Mouse (Mus musculus) inflammation-experienced regulatory T-cells, adult 6 months (primary cell): ENCODE results near the gene Fbxo39. TPM values are rescaled to one million over a fixed set of nuclear protein-coding genes. Genes with fewer than 3 reads are reported as not detected.
A peak's percentile ranks its signal among the peaks of the same experiment; 100 is the strongest.

Source experiments
- ATAC-seq: one replicate; pipeline ENCODE4 v1.8.0; 2017
- polyA plus RNA-seq, 3 experiments: library from polyadenylated mRNA; unstranded; fragments of 100-300 nt; shearing (Covaris generic); gene quantifications; one replicate each; pipeline ENCODE4 v1.2.1; 2017

Gene Fbxo39
- not detected for polyA plus RNA-seq

- ATAC-seq = no peak
Observed at GRCm38 (mm10) chr11:72314151-72314895, at the start of gene Fbxo39. Gene Fbxo39, plus strand, starts transcription at chr11:72314444.

DNA sequence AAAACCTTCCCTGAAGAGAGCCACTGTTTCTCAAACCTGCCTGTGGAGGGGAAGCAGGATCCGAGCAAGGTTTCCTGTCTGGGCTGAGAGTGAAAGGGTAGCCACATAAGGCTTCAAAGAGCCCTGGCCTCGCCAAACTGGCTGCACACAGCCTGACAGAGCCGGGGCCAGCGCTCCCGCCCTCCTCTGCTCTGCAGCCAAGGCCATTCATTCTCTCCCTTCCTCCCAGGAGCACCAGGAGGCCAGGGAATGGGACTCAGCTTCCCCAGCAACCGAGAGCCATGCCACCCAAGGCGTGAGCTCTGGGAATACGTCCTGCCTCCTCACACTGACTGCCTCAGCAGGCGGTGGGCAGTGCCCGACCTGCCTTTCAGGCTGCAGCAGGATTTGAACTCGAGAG lies 48.8 kb upstream of the Fbxo39 start:
- no peak for ATAC-seq

GRCm38 (mm10) chr11:72266207-72266959 lies 47.9 kb upstream of the Fbxo39 start:
- ATAC-seq = no peak

DNA sequence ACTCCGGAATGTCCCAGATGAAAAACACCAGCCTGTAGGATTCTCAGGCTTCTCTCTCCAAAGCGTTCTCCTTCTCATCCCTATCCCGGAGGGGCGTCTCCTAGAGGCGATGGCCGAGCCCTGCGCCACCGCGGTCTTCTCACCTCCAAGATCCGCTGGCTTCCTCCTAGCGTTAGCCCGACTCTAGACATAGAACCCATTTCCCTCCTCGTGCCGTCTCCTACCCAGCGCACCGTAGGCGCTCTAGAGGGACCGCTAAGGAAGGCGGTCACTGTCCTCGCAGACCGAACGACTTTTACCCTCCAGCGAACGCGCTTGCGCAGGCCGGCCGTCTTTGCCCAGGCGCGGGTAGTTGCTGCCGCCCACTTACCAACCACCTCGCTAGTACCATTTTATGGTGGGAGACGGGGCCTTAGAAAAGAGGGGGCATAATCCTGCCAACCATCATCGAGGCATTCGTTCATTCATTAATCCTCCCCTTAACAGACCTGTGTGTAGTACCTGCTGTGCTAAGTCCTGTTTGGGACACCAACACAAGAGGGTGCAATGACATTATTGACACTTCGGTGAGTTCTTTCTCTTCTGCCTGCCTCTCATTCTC lies 47.2 kb upstream of the Fbxo39 start, which contains the start of gene Slc13a5:
TSS of gene Slc13a5 (minus strand) at position 263 of the 601 bp plus-strand sequence.
- no peak for ATAC-seq

GRCm38 (mm10) chr11:72271761-72272160 lies 42.5 kb upstream of the Fbxo39 start:
- no peak for ATAC-seq

GRCm38 (mm10) chr11:72273341-72273740 lies 40.9 kb upstream of the Fbxo39 start:
- ATAC-seq = no peak

GRCm38 (mm10) chr11:72281143-72281851 lies 32.9 kb upstream of the Fbxo39 start:
- ATAC-seq = no peak

- no peak for ATAC-seq
Observed at GRCm38 (mm10) chr11:72281852-72282400, 32.3 kb upstream of the Fbxo39 start.

DNA sequence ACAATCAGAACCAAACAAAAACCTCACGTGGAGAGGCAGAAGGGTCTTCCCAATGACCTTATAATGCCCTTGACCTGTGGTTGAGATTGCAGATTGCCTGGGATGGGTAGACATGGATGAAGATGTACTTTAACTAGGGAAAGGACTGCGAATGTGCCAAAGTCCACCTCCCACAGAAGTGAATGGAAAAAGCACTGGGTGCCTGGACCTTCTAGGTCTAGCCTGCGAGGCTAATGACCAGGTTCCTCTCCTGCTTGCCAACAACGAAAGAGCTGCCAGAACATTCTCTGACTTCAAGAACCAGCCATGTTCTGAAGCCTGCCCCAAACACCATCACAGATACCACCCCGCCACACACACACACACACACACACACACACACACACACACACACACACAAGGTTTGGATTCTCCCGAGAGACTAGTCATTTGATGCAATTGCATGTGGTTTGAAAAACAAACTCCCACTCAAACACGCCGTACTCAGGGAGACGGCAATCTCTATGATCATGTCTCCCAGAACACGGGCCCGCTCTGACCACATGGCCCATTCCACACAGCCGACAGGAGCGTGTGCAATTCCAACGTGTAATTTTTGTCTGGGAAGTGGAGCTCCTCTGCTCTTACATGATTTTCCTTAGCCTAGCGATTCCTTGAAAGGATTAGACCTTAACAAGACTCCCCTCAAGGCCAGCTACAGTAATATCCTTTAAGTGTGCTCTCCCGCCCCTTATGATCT lies 30.6 kb upstream of the Fbxo39 start:
- ATAC-seq = no peak

DNA sequence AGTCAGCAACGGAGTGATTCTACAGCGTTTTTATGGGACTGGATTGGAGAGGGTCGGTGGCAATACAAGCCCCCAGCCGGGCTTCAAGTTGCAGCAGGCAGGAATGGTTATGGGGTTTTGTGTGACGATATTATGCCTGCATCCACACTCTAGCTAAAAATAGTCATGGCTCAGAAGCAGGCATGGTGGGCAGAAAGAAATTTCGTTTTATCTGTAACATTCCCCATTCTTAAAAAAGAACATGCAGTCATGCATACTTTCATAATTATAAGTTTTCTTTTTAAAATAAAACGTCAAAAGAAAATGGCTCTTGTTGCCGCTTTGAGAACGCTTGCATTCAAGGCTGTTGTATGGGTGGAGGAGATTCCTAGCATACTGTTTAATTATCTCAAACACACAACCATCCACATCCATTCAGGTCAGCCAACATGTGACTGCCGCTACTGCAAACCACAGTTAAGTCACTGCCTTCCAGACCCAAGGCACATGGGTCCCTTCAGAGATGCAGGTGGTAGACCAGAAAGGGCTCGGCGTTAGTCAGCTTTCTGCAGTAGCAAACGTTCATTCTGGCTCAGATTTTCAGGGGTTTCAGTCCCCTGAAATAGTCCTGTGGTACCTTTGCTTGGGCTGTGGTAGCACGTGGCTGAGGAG lies 29.6 kb upstream of the Fbxo39 start:
- no peak for ATAC-seq

DNA sequence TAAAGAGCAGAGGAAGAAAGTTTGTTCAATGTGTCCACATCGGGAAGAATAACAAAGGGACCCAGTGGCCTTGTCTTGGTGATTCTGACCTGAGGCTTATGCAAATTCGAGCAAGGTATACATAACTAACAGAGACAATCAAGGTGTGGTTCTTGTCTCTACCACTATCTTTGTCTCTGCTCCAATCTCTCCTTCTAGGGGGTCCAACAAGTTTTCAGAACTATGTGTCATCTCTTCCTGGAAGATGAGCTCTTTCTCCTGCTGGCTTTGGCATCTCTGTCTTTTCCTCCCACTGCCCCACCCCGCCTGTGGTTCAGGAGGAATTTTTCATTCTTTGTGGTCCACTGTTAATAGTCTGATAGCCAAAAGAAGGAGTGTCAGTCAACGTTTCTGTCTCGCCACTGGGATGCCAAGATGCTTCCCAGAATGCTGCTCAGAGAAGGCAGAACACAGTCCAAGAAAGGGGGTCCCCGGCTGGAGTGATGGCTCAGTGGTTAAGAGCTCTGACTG lies 28.2 kb upstream of the Fbxo39 start:
- no peak for ATAC-seq

- no peak for ATAC-seq
Observed at GRCm38 (mm10) chr11:72286651-72287050, 27.6 kb upstream of the Fbxo39 start.

DNA sequence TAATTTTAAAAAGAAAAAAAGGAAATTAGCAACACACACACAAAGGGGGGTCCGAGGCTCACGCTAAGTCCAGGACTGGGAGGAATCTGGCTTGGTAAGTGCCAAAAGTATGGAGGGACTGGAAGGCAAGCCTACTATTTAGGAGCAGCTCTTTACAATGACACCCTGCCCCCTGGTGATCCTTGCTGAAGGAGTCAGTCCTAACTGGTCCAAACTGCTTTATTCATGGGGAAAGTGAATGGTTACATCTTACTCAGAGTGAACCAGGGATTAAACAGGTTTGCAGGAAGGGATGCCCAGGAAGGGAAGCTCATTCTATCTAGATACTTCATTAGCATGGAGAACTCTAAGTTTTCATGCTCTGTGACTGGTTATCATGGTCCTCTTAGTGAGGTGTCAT lies 27.1 kb upstream of the Fbxo39 start:
- ATAC-seq = no peak

DNA sequence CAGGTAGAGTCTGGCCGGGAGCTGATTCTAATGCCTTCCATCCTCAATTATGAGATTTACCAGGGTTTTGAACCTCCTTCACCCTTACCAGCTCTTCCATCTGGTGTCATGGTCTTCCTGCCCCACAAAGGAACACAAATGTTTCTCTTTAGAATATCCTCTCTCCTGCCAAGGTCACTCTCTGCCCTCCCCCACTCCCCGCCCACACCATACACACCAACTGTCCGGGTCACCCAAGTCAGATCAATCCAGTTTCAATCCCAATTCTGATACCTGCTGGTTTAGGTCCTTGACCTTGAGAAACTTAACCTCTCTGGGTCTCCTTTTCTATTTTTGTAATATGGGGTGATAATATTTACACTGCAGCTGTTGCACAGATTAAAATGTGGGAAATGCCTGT lies 26.7 kb upstream of the Fbxo39 start:
- no peak for ATAC-seq

GRCm38 (mm10) chr11:72293116-72293515 lies 21.1 kb upstream of the Fbxo39 start:
- ATAC-seq = no peak

DNA sequence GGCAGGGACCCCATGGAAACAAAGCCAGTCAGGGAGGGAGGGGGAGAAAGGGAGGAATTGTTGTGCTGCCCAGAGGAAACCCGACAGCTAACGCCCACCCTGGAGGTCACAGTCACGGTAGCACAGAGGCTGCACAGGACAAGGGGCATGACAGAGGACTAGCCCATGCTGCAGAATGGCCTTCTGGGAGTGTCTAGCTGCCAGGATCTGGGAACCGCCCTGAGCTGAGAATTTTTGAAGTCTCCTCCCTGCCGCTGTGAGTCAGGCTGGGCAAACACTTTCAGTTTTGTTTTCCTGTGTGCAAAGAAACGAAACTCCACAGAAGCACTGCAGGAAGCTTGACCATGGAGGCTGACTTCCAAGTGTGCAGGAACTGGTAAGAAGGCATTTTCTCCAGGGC lies 12.9 kb upstream of the Fbxo39 start, which contains the start of gene Xaf1:
TSS of gene Xaf1 (plus strand) at position 296 of the 400 bp plus-strand sequence.
- ATAC-seq = peak; percentile 84

- ATAC-seq = no peak
Observed at GRCm38 (mm10) chr11:72302230-72302629, 12.0 kb upstream of the Fbxo39 start.

- no peak for ATAC-seq
Observed at GRCm38 (mm10) chr11:72307461-72307860, 6.8 kb upstream of the Fbxo39 start.

DNA sequence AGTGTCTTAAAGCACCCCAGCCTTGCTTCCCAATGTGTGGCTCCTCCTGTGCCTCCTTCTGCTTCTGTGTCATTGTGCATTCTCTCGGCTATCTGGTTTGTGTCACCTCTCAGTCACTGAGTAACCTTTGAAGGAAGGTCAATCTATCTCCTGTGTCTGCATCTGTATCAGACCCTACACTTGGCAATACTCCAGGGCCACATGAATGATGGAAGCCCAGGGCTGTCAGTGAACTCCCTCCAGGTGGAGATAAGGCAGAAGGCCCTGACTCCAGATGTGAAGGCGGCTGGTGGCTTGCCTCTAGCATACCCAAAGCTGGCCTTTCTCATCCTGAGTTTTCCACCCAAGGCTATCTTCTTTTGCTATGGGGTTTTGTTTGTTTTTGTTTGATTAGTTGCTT lies 5.3 kb upstream of the Fbxo39 start:
- ATAC-seq = no peak

DNA sequence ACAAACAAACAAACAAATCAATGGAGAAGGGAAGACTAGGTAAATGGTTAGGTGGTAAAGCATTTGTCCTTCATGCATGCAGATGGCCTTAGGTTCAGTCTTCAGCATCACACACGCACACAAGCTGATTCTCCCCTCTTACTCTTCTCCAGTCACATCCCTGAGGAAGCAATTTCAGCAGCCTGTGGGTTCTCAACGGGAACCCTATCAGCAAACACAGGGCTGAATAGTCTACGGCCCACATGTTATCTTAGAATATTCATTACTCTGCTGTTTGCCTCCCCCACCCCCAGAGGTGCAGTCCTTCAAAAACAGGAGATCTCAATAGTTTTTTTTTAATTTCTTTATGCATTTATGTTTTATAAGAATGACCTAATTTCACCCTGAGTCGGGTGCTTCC lies 3.8 kb upstream of the Fbxo39 start:
- ATAC-seq = no peak
